Mouse (Mus musculus) gastrocnemius, postnatal 10 days (tissue): ENCODE data around the gene Zfp541. TPM values are rescaled to one million over a fixed set of nuclear protein-coding genes. Genes with fewer than 3 reads are reported as not detected.
A peak's percentile ranks its signal among the peaks of the same experiment; 100 is the strongest.

Experiments used
- DNase-seq: peaks from one replicate; pipeline ENCODE4 v3.0.0; 2021; ENCODE audit warnings: mixed read lengths
- total RNA-seq, 2 experiments: library from RNA; stranded (reverse); gene quantifications; 2 replicates each; pipeline ENCODE4 v1.2.3; 2021

Gene Zfp541
- total RNA-seq, 2 experiments from 2014 or later = not detected

- no peak for DNase-seq
Observed at GRCm38 (mm10) chr7:16128899-16129298, 67.3 kb downstream of the Zfp541 start.

GRCm38 (mm10) chr7:16129421-16129845 is 67.8 kb downstream of the Zfp541 start, which contains the start of gene Slc8a2:
Gene Slc8a2, plus strand, starts transcription at chr7:16129826.
- peak; percentile 63 for DNase-seq

GRCm38 (mm10) chr7:16129846-16130691 is 68.5 kb downstream of the Zfp541 start:
- peak; percentile 23 for DNase-seq

- DNase-seq = no peak
Observed at GRCm38 (mm10) chr7:16130956-16131634, 69.5 kb downstream of the Zfp541 start.

GRCm38 (mm10) chr7:16132161-16132581 is 70.6 kb downstream of the Zfp541 start:
- no peak for DNase-seq

GRCm38 (mm10) chr7:16132926-16133325 is 71.3 kb downstream of the Zfp541 start:
- no peak for DNase-seq

GRCm38 (mm10) chr7:16133691-16134090 is 72.1 kb downstream of the Zfp541 start:
- DNase-seq = no peak

- DNase-seq = no peak
Observed at GRCm38 (mm10) chr7:16134951-16135392, 73.4 kb downstream of the Zfp541 start.

Other genes starting within 250 kb of the Zfp541 start
- gene Obox6, start 222.1 kb upstream of the Zfp541 start, total RNA-seq = not detected
- gene Crx, start 181.8 kb upstream of the Zfp541 start, total RNA-seq = not detected
- gene Crxos, start 179.2 kb upstream of the Zfp541 start, total RNA-seq = not detected
- 100 to 1,000 TPM; 672 to 685 TPM for gene Selenow, start 139.4 kb upstream of the Zfp541 start, total RNA-seq
- gene Nop53, start 115.7 kb upstream of the Zfp541 start, total RNA-seq = 100 to 1,000 TPM; 135 to 141 TPM
- 100 to 1,000 TPM; 110 to 126 TPM for gene Ehd2, start 94.2 kb upstream of the Zfp541 start, total RNA-seq
- gene Bicra, start 13.9 kb upstream of the Zfp541 start, total RNA-seq = 10 to 100 TPM in 1 of 2 experiments, 1 to 10 TPM in 1; 8.2 to 11.5 TPM
- gene Napa, start 36.6 kb downstream of the Zfp541 start, total RNA-seq = 100 to 1,000 TPM; 123 to 145 TPM
- 10 to 100 TPM; 12.0 to 13.1 TPM for gene Kptn, start 58.1 kb downstream of the Zfp541 start, total RNA-seq
- gene Slc8a2, start 68.0 kb downstream of the Zfp541 start, total RNA-seq = under 1 TPM; 0.75 to 0.86 TPM
- 1 to 10 TPM; 4.2 to 6.8 TPM for gene Meis3, start 113.3 kb downstream of the Zfp541 start, total RNA-seq
- gene Dhx34, start 160.2 kb downstream of the Zfp541 start, total RNA-seq = 1 to 10 TPM; 5.8 to 7.6 TPM
- under 1 TPM; 0.16 to 0.41 TPM for gene C5ar2, start 182.3 kb downstream of the Zfp541 start, total RNA-seq
- gene C5ar1, start 197.7 kb downstream of the Zfp541 start, total RNA-seq = 1 to 10 TPM; 3.2 to 3.3 TPM
- gene Inafm1, start 211.8 kb downstream of the Zfp541 start, total RNA-seq = 10 to 100 TPM; 11.0 to 11.7 TPM
- gene Ccdc9, start 225.0 kb downstream of the Zfp541 start, total RNA-seq = 10 to 100 TPM; 34.0 to 47.6 TPM
- 1 to 10 TPM; 4.6 to 6.1 TPM for gene Bbc3, start 246.6 kb downstream of the Zfp541 start, total RNA-seq